Mouse (Mus musculus) retina, postnatal 1 day (tissue): ENCODE results near the gene BC051142.
"Not testable (repeated sequence)": the region's sequence is repeated elsewhere in the genome, so short reads cannot be mapped to it uniquely, and the experiment has no call there.

Source experiments
- DNase-seq: peaks from one replicate; pipeline ENCODE4 v3.0.0-alpha.2; 2012

Gene BC051142

DNA sequence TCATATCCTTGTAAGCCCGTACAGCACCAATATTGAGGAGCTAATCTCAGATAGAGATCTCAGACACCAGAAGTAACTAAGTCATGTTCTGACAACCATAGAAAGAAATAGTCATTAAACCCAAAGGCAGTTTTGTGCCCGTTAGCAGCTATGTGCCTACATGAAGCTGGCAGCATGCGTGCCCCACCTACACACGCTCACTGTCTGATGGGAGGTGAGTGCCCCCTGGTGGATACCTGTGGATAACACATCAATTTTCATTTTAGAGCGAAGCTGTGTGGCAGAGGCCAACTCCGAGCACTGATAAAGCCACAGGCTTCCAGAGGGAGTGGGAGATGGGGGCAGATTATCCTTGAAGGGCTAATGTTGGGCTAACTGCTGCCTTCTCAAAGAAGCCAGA, 12.5 kb downstream of the BC051142 start:
- DNase-seq, result peak; percentile 75

DNA sequence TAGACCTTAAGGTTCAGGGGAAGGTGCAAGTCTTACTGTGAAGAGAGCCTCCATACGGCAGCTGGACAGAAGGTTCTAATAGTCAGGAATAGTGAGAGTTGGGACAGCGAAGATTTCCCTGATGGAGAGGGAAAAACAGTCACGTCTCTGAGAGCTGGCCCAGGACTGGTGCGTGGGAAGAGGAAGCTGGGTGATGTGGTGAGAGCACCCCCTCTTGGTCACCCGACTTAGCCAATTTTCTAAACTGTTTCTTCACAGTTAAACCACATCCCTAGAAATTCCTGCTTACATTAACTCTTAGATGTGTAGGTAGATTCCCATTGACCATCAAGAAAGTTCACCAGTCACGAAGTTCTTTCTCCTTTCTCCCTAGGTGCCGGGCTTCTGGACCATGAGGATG, 21.4 kb downstream of the BC051142 start:
- DNase-seq, result no peak

DNA sequence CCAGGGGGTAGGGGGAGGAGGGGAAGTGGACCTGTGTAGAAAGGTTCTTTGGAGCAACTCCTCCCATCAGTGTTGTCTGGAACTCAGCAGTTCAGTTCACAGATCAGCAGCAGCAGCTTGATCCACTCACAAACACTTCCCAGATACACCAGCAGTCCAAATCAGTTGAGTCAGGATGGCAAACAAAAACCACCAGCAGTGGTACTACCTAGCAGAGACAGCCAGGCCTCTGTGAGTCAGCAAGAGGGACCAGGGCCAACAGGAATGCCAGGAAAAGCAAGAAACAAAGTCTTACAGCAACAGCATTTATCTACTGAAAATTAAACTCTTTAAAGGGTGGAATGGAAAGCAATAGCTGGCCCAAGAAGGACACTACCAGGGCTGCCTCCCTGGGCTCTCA, 29.0 kb downstream of the BC051142 start:
- DNase-seq, result no peak

DNA sequence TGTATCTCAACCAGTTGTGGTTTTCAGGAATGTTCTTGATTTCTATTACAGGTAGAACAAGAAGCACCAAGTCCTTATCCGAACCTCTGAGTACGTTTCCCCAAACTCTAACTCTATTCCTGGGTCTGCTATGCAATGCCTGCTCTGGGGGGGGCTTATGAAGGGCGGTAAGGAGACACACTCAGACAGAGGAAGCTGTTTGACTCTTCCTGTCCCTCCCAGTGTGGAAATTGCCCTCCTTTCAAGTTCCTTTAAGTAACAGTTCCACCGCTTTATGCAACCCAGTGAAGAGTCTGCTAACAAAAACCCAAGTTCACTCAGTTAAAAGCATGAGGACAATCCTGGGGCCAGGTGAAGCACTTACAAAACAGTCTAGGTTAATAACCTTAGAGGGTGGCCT, 38.5 kb downstream of the BC051142 start:
- no peak for DNase-seq

DNA sequence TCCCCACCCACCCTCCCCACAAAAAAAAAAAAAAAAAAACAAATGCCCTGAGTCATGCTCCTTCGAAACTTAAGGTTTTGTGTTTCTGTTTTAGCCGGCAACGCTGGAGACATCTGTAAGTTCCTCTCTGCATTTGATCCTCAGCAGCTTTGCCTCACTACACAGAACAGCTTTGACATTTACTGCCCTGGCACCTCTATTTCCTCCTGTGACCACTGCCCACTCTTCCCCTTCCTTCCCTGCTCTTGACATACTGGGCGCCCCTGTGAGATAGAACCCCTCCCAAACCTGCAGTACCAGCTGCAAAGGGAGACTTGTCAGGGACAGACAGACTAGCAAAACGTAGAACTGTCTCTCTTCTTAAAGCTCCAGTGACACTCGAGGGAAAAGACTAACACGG, 39.0 kb downstream of the BC051142 start:
- DNase-seq, result no peak

DNA sequence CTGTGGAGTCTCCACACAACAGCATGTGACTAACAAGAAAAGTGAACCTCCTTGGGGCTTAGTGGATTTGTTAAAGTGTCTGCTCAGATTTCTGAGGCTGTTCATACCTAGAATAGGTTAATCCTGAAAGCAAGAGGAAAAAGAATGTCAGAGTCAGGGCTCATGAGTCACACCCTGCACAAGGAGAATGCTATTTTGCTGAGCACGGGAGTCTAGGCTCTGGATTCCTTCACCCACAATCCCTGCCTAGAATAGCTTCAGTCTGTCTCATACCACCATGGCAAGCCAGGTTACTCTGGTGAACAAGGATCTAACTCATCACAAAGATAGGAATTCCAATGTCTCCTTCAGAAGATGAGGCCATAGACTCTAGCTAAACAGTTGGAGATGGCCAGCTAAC, 40.0 kb downstream of the BC051142 start:
- DNase-seq, result no peak

DNA sequence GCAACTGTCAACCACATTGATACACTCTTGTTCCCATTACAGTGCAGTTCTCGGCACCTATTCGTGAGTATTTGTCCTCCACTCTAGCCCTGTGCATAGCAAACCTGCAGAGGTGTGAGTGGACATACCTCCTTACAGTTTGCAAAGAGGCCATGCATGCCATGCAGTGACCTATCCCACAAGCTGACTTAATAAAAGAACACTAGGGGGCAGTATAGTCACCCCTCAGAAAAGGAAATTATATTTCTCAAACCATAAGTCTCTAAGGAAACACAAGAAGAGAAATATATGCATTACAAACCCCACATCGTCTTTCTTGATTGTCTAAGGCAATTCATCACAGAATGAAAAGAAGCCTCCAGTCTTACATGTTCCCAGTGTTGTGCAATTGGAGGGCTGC, 41.2 kb downstream of the BC051142 start:
- peak; percentile 68 for DNase-seq

DNA sequence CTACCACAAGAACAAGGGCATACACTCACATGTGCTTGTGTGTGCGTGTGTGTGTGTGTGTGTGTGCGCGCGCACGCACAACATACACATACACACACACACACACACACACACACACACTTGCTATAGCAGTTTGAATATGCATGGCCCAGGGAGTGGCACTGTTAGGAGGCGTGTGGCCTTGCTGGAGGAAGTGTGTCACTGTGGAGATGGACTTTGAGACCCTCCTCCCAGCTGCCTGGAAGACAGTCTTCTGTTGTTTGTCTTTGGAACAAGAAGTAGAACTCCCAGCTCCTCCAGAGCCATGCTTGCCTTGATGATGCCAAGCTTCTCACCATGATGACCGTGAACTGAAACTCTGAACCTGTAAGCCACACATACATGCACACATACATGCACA, 43.4 kb downstream of the BC051142 start:
- no peak for DNase-seq

DNA sequence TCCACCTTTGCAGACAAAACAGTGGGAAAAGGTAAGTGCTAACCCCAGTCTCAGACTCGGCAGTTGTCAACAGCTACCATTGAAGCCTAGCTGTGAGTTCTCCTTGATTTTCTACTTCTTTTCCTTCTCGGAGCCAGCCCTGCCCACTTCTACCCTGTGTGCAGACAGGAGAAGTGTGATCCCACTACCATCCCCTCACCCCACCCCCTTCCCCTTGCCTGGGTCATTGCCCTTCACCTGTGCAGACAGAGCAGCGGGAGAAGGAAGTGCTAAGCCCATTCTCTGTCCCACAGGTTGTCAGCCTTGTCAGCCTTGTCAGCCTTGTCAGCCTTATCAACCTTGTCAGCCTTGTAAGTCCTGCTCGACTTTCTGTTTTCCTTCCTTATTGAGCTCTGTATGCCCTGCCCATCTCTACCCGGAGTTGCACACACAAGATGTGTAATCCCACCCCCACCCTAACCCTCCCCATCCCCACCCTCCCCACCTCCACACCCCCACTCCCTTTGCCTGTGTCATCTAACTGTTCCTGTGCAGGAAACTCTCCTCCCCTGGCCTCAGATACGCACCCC, 49.9 kb downstream of the BC051142 start:
- DNase-seq, result no peak

DNA sequence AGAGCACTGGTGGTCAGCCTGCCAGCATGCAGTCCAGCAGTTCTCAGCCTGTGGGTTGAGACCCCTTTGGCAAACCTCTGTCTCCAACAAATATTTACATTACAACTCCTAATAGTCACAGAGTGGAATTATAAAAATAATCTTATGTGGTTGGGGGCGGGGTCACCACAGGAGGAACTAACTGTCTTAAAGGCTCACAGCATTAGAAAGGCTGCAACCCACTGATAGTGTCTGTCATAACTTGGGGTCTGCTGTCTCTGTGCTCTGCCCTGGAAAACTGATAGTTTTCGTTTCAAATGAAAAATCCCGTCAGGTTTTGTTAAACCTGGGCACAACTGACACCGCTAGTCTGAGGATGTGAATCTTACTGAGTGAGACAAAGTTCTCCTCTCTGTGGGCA, 59.0 kb downstream of the BC051142 start:
- DNase-seq, result no peak

DNA sequence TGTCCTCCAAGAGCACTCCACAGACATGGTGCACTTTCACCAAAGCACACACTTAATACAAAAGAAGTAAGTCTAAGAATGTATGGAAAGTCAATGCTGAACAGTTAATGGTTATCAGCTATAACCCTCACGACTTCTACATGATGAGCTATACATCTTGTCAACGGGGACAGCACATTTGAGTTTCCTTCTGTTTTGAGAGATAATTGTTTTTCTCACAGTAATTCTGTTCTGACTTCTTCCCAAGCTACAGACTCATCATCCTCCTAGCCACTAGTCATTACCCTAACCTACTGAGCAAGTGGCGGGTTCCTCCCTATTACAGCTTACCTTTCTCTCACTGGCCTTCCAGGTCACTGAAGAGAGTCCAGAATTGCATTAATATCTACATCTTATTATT, 60.6 kb downstream of the BC051142 start:
- DNase-seq, result no peak

DNA sequence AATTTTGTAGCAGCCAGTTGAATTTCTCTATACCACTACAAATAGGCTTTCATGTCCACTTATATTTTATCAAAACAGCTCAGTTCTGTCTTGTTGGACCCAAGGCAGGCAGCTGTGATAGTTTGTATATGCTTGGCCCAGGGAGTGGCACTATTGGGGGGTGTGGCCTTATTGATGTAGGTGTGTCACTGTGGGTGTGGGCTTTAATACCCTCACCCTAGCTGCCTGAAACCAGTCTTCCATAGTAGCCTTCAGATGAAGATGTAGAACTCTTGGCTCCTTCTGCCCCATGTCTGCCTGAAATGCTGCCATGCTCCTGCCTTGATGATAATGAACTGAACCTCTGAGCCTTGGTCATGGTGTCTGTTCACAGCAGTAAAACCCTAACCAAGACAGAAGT, 67.3 kb downstream of the BC051142 start:
- DNase-seq, result not testable (repeated sequence)

DNA sequence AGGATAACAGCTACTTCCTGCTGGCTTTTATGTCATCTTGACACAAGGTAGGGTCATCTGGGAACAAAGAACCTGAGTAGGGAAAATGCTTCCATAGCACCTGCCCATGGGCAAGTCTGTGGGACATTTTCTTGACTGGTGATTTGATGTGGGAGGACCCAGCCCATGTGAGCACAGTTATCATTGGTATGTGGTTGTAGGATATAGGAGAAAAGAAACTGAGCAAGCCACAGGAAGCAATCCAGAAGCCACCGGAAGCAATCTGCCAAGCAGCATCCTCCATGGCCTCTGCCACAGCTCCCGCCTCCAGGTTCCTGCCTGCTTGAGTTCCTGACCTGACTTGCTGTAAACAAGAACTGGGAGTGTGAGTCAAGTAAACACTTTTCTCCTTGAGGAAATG, 71.9 kb downstream of the BC051142 start:
- no peak for DNase-seq

DNA sequence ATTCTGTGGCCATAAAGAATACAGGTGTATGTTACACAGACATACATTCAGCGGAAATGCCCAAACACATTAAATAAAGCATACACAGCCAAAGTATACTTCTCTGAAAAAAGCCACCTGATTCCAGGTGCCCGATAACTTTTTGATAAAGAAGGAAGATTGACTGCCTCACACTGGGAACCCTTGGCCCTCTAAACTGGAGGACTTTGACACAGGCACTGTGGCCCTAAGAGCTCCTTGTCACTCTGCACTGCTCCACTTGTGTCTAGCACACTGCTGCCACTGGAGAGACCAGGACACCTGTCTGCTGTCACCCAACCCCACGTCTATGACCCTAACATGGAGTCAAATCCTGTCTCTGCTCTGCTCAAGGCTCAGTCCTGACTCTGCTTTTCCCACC, 76.4 kb downstream of the BC051142 start:
- DNase-seq, result no peak

DNA sequence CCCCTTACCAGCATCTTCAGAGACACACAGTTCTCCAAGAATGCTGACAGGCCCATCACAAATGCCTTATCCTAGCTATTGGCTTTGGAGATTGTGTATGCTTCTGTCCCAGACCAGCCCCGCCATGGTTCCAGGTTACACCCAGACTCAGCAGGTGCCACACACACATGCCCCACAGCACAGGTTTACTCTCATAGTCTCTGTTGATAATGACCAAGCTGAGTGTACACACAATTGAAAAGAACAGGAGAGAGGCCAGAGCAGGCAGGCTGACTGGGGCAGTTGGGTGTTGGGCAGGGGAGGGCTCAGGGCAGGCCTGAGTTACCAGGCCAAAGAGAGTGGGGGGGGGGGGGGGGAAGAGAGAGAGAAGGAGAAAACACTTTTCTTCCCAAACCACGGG, 77.8 kb downstream of the BC051142 start:
- no peak for DNase-seq

DNA sequence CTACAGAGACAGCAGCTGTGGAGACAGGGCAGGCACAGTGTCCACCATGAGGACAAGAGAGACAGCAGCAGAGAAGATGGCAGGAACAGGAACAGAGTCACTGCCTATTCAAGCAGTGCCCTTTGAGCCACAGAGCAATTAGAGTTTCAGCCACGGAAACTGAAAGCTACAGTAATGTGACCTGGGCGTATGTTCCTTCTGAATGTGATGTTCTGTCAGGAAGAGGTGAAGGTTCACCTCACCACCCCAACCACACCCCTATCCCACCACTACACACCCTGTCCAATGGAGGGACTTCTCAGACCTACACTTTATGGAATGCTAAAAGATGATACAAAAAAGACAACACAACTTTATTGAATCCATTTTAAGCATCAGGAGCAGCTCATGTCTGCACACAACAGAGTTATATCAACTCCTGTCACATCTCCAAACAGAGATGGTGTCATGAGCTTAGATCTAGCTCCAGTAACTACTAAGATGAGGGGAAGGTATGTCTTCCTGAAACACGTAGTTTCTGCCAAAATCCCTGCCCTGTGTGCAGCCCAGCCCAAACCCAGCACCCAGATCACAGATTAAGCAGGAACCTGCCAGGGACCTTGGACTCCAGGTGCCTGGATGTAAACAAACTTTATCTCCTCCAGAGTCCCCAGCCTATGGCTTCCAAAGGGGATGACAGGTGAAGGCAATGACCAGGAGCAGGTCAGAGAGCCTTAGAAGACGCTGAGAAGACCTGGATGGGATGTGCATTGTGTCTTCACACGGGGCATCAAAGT, 78.8 kb downstream of the BC051142 start, which contains the start of gene Btnl4:
Gene Btnl4, minus strand, starts transcription at position 81 of the 776 bp plus-strand sequence.
- not testable (repeated sequence) for DNase-seq

DNA sequence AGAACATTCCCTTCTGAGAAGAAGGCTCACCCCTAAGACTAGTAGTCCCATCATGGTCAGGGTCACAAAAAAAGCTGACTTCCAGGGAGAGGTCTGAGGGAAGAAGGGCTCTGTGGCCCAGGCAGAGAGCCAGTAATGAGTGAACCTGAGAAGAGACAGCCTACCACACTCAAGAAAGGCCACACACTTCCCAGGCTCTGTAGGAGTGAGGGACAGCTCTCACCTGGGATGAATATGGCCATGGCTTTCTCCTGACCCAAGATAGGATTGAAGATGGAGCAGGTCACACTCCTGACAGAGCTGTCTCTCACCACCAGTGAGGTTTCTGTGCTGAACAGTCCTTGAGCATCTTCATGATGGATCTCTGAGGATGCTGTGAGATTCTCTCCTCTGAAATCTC, 94.2 kb downstream of the BC051142 start:
- DNase-seq, result no peak

DNA sequence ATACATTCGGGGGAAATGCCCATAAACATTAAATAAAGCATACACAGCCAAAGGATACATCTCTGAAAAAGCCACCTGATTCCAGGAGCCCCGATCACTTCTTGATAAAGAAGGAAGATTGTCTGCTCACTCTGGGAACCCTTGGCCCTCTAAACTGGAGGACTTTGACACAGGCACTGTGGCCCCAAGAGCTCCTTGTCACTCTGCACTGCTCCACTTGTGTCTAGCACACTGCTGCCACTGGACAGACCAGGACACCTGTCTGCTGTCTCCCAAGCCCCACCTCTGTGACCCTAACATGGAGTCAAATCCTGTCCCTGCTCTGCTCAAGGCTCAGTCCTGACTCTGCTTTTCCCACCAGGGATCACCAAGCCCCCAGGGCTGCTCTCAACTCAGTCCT, 96.5 kb downstream of the BC051142 start:
- not testable (repeated sequence) for DNase-seq

DNA sequence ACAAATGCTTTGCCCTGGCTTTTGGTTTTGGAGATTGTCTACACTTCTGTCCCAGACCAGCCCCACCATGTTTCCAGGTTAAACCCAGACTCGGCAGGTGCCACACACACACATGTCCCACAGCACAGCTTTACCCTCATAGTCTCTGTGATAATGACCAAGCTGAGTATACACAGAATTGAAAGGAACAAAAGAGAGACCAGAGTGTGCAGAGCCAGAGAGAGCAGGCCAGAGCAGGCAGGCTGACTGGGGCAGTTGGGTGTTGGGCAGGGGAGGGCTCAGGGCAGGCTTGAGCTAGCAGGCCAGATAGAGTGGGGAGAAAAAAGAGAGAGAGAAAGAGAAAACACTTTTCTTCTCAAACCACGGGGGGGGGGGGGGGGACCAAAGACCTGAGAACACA, 97.9 kb downstream of the BC051142 start:
- DNase-seq, result no peak

DNA sequence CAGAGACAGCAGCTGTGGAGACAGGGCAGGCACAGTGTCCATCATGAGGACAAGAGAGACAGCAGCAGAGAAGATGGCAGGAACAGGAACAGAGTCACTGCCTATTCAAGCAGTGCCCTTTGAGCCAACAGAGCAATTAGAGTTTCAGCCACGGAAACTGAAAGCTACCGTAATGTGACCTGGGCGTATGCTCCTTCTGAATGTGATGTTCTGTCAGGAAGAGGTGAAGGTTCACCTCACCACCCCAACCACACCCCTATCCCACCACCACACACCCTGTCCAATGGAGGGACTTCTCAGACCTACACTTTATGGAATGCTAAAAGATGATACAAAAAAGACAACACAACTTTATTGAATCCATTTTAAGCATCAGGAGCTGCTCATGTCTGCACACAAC, 98.7 kb downstream of the BC051142 start:
- DNase-seq, result not testable (repeated sequence)

DNA sequence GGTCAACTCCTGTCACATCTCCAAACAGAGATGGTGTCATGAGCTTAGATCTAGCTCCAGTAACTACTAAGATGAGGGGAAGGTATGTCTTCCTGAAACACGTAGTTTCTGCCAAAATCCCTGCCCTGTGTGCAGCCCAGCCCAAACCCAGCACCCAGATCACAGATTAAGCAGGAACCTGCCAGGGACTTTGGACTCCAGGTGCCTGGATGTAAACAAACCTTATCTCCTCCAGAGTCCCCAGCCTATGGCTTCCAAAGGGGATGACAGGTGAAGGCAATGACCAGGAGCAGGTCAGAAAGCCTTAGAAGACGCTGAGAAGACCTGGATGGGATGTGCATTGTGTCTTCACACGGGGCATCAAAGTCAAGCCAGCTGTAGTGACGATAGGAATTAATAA, 99.1 kb downstream of the BC051142 start:
- not testable (repeated sequence) for DNase-seq

DNA sequence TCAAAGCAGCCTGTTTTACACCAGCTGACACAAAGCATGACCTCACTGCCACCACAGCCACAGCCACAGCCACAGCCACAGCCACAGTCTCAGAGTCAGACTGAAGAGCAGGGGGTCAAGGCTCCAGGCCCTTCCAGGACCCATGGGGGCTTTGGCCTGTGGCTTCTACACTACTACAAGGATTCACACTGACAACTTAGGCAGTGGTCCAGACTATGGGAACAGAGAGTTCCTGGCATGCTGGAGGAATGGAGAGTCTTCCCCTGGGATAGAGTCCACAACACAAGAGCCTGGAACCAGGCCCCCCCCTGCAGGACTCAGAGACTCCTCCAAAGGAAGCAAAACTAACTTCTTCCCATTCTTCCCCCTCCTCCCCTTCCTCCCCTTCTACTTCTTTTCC, 109.0 kb downstream of the BC051142 start:
- DNase-seq, result no peak
